Mouse (Mus musculus) stomach, postnatal 0 days (tissue): ENCODE measurements around the gene Lpin2.

Source experiments
- CTCF ChIP-seq: IDR thresholded peaks from 2 replicates; pipeline ENCODE4 v1.5.1; 2016; ENCODE audit warnings: antibody characterized with exemption, low read depth, mild to moderate bottlenecking, moderate library complexity
- EP300 ChIP-seq: optimal IDR thresholded peaks from 2 replicates; pipeline ENCODE3; 2016; ENCODE audit warnings: antibody characterized with exemption

GRCm38 (mm10) chr17:71231998-71232397 is 49.6 kb downstream of the Lpin2 start:
- TF ChIP-seq EP300, result no peak
- TF ChIP-seq CTCF, result 0 out of 2 replicates have a peak, but pooled peaks have one; percentile 17
